Mouse (Mus musculus) C2C12 (cell line): ENCODE results near the gene Zfp697.
"Not testable (repeated sequence)": the region's sequence is repeated elsewhere in the genome, so short reads cannot be mapped to it uniquely, and the experiment has no call there.

Source experiments
- CEBPB ChIP-seq: IDR thresholded peaks from one replicate; pipeline ENCODE4 v1.6.1; 2011; ENCODE audit warnings: low read depth, mild to moderate bottlenecking, control low read depth, moderate library complexity
- CTCF ChIP-seq: IDR thresholded peaks from one replicate; pipeline ENCODE4 v1.5.1; 2011; ENCODE audit not compliant: control insufficient read depth, insufficient read depth, insufficient read length
- USF1 ChIP-seq: IDR thresholded peaks from one replicate; pipeline ENCODE4 v1.6.1; 2011; ENCODE audit warnings: low read depth, mild to moderate bottlenecking, control low read depth, moderate library complexity

DNA sequence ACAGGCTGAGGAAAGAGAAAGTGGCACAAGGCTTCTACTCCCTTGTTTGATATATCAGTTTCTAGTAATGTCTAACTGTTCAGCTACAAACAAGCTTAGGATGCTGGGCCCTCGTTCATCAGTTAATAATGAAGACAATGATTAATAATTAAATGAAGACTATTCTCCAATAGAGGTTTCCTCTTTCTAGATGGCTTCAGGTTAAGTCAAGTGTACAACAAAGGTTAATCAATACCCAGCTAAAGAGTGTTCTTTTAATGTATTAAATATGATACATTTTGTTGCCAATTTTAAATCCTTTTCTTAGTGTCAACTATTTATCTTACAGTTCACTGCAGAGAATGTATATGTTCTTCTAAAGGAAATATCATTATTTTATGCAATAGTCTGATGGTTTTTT lies 74.8 kb downstream of the Zfp697 start, which contains the start of gene Gm4450:
- not testable (repeated sequence) for TF ChIP-seq CTCF, USF1, CEBPB
